Comparison of ENCODE assay signal across 22 mouse cellular contexts in genomic region chr15:65726271-65726670, GRCm38 (mm10).
"Had no signal": no experiment of that assay in that cellular context is flagged by ENCODE, and none has a peak within 500 bp of the region (broad histone marks: within the 10 kb centered on the region; RNA-seq: fewer than 3 reads in every experiment).

No protein-coding gene starts in this region.

- H3K27ac ChIP-seq: heart, adult 2 months; heart, embryonic 13.5 days; heart, embryonic 15.5 days; hindbrain, embryonic 13.5 days; hindbrain, embryonic 15.5 days; hindbrain, postnatal 0 days; layer of hippocampus, adult 2 months; left cerebral cortex, adult 2 months; limb, embryonic 10.5 days; limb, embryonic 12.5 days; liver, embryonic 13.5 days had no signal

- H3K27me3 ChIP-seq: heart, embryonic 13.5 days; heart, embryonic 15.5 days; hindbrain, embryonic 13.5 days; hindbrain, embryonic 15.5 days; limb, embryonic 12.5 days; liver, embryonic 13.5 days had no signal

- H3K36me3 ChIP-seq: heart, embryonic 13.5 days; heart, embryonic 15.5 days; hindbrain, embryonic 13.5 days; hindbrain, embryonic 15.5 days; limb, embryonic 10.5 days; limb, embryonic 12.5 days; liver, embryonic 13.5 days had no signal

- DNase-seq: gastrocnemius, postnatal 14 days; gastrocnemius, postnatal 36 days; heart, adult 11 months; heart, adult 2 months; heart, postnatal 14 days; heart, postnatal 36 days; kidney, adult 18-20 months; kidney, adult 8-10 months; kidney, postnatal 10 days; kidney, postnatal 25 days; kidney, postnatal 4 days; liver; liver, embryonic 13.5 days had no signal

- H3K4me1 ChIP-seq: heart, embryonic 13.5 days; heart, embryonic 15.5 days; hindbrain, embryonic 13.5 days; hindbrain, embryonic 15.5 days; limb, embryonic 10.5 days; limb, embryonic 12.5 days; liver, embryonic 13.5 days had no signal

- H3K4me3 ChIP-seq: heart, adult 2 months; heart, embryonic 13.5 days; heart, embryonic 15.5 days; hindbrain, embryonic 13.5 days; hindbrain, embryonic 15.5 days; layer of hippocampus, adult 2 months; left cerebral cortex, adult 2 months; limb, embryonic 10.5 days; limb, embryonic 12.5 days; liver, embryonic 13.5 days had no signal
